Mouse (Mus musculus): ENCODE results near the gene Pus10.
"Not testable (repeated sequence)": the region's sequence is repeated elsewhere in the genome, so short reads cannot be mapped to it uniquely, and the experiment has no call there.

The Pus10 gene

DNA sequence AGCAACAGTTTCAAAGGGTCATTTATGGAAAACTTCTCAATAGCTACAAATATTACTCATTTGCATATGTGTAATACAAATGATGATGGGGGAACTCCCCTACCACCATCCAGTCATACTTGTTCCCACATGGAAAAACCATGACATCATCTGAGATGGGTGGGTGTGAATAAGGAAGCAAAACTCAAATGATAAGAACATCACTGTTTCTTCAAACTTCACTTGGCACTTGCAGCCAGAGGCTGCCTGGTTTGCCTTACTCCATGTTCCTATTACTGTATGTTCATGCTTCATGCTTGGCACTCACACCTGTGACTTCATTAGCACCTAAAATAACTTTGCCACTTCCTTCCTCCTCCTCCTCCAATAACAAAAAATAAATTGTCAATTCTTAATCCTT is 88.9 kb downstream of the Pus10 start:
- DNase-seq (ENCODE audit: extremely low read depth, low read depth) = no peak

DNA sequence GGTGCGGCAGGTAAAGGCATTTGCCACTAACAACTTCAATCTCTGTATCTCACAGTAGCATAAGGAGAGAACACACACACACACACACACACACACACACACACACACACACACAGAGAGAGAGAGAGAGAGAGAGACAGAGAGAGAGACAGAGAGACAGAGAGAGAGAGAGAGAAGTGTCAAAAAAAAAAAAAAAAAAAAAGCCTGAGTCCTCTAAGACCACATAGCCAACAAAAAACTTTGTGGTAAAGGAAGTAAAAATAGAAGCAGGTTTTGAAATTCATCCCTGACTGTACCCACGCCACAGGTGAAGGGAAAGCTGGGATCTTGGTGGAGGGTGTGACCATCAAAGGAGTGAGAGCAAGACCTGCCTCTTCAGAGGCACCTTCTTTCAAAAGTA is 92.7 kb downstream of the Pus10 start:
- DNase-seq (ENCODE audit: extremely low read depth, low read depth) = no peak

DNA sequence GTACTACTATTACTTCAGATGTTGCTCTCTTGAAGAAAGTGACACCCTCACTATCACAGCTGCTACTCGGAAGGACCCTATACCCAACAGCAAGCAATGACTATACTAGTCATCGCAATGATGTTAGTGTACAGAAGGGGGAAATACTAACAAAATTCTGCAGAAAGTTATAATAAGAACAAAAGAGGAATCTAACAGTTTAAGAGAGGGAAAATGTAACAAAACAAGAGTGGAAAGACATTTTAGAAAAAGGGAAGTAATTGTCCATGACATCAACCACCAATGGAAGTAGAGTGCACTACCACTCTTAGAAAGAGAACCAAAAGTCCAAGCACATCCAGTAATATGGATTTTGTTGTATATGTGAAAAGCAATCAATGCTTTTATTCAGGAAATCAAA is 97.2 kb downstream of the Pus10 start:
- DNase-seq (ENCODE audit: extremely low read depth, low read depth) = no peak

DNA sequence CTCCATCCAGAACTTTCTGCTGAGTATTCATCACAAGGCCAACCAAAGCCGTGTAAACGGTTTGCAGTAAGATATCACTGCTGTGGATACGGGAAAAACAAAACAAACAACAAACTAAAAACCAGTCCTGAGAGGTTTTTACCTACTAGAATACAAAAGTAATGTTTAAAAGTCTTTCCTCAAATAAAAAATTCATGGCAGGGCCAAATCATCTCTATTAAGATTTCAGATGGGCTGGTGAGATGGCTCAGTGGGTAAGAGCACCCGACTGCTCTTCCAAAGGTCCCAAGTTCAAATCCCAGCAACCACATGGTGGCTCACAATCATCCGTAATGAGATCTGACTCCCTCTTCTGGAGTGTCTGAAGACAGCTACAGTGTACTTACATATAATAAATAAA is 101.9 kb downstream of the Pus10 start:
- not testable (repeated sequence) for DNase-seq (ENCODE audit: extremely low read depth, low read depth)

DNA sequence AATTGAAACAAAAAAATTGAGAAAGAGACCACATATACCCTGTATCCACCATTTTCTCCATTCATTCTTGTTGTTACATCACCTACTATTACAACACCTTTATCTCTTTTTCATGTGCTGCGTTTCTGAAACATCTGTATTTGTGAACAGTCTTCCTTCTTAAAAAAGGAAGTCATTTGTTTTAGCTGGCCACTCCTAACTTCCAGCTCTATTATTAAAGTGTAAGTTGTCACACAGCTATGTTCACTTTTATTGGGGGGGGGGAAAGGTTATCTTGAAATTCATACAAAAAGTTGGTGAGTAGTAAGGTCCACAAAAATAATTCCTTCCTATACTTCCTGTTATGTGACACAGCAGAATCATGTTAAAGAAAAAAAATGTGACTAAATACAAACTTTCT is 102.5 kb downstream of the Pus10 start:
- DNase-seq (ENCODE audit: extremely low read depth, low read depth) = peak; percentile 46

DNA sequence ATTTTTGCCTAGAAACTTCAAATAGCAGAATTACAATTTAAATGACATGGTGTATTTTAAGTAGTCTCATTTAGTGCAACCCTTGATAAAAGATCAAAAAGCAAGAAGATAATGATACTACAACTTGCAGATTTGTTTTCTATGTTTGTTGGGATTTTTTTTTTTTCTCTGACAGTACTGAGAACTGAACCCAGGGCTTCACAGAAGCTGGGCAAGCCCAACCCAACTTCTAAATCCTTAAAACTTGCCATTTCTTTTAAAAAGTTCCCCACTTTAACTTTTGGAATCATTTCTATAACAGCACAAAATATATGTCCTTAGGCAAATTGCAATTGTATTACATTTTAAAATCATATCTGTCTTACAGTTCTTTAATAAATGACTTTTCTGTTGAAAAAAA is 103.6 kb downstream of the Pus10 start:
- no peak for DNase-seq (ENCODE audit: extremely low read depth, low read depth)

DNA sequence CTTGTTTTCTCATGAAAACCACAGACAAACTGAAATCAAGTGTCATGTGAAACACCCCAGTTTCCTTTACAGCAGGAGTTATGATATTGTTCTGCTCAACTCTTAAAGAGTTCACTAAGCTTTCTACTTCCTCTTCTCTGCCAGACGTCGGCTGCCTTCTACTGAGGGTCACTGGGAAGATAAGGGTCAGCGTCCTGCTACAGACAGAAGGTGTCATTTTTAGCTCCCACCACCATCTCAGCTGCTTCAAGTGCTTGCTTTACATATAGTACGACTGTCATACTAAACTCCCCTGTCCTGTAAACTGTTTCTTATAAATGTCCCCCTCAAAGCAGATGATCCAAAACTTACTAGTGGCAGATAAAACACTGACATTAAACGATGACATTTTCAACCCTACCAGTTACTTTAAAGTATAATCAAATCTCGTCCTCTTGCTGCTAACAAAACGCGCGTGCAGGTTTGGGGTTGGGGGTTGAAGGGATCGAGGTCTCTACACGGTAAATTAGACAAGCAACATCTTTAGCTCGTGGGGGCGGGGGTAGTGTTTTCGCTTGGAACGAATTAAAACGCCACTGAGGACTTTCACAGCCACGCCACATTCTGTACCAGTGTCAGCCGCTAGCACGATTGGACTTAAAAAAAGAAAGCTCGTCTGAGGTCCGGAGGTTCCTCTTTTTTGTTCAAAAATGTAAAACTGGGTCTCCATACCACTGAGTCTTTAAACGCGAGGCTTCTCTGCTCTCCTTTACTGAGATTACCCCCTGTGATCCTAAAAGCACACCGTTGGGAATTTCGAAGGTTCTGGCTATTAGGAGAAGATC is 104.4 kb downstream of the Pus10 start:
- peak; percentile 75 for DNase-seq (ENCODE audit: extremely low read depth, low read depth)

DNA sequence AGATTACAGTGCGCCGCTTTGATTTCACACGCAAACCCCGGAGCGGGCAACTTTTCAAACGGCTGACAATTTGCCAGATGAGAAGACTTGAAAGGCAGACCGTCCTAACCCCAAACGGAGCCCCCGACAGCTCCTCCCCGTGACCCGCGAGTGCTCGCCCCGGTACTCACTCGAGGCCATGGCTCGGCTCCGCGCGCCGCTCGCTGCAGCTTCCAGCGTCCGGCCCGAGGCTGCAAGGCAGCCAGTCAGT is 105.0 kb downstream of the Pus10 start:
- DNase-seq (ENCODE audit: extremely low read depth, low read depth) = no peak

DNA sequence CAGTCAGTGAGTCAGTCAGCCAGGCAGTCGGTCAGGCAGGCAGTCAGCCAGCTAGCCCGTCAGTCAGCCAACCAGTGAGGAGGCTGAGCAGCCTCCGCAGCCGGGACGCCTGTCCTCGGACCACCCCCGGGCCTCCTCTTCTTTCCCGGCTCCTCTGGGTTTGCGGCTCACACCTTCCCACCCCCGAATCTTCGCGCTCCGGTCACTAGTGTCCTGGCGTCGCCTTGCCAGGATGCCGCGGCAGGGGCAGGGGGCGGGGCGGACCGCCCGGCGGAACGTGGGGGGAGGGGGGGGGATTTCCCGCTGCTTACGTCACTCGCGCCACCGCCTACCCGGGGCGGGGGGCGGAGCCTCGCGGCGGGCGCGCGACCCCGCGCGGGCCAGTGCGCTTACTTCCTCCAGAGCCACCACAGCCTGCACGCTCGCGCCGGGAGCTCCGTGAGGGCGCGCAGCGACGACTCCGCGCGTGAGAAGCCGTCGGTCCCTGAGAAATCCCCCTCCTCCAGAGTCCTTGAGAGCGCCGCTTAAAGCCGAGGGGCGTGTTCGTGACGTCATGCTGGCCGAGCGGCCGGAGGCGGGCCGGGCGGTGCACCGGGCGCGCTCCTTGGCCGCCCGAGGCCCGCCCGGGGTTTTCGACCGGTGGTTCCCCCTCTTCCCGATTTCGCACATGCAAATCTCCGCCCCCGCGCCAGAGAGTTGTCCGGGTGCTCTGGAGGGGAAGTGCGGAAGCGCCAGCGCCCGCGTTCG is 105.5 kb downstream of the Pus10 start, which contains the start of gene Rel:
TSS of gene Rel (minus strand) at position 211 of the 747 bp plus-strand sequence.
- peak; percentile 60 for DNase-seq (ENCODE audit: extremely low read depth, low read depth)

DNA sequence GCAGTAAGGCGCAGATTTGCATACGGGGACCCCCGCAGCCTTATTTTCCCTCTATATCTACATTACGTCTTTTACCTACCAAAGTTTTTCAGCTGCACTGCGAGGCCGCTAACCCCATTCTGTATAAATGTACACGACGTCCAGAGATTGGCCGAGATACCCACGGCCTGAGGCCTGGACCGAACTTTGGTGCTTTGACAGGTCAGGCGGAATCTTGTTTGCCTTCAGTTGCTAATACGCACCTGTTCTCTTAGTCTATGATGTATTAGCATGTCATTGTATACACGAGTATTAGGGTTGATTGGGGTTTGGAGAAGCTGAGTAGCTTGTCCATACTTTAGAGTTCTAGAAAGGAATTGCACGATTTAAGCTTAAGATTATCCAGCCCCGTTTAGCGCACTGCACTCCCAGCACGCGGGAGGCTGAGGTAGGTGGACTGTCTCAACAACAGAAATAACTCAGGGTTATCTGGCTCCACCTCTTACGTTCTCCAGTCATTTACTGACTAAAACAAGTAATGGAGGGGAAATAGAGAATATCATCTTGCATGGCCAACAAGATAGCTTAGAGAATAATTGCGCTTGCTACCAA is 106.1 kb downstream of the Pus10 start:
- peak; percentile 26 for DNase-seq (ENCODE audit: extremely low read depth, low read depth)

DNA sequence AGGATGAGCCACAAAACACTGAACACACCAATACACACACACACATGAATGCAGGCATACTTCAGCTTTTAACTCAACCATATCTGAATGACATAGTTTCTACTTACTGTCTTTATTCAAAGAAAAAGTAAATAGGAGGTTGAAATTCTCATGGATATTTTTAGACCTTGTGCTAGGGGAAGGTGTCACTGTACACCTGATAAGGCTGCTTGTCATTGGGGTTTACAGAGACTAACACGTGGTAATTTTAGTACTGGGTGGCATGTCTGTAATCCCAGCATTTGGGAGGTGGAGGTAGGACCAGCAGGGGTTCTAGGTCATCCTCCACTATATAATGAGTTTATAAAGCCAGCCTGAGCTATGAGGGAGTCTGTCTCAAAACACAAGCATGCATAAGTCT is 107.0 kb downstream of the Pus10 start:
- no peak for DNase-seq (ENCODE audit: extremely low read depth, low read depth)

DNA sequence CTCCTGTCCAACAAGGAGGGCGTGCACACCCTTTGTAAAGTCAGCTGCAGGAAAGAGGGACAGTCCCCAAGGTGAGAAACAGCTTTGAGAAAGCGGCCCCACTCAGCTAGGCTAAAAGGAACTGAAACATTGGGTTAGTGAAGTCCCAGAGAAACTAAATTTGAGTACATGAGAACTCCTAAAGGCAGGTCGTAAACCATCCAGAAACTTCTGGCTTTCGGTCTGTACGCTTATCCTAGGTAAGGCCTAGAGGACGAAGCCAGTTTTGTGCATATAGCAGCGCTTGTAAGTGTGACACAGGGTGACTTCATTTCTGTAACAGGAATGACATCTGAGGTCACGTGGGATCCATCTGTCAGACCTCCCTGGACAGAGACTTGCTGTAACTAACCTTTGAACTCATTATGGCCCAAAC is 113.3 kb downstream of the Pus10 start:
- no peak for DNase-seq (ENCODE audit: extremely low read depth, low read depth)

DNA sequence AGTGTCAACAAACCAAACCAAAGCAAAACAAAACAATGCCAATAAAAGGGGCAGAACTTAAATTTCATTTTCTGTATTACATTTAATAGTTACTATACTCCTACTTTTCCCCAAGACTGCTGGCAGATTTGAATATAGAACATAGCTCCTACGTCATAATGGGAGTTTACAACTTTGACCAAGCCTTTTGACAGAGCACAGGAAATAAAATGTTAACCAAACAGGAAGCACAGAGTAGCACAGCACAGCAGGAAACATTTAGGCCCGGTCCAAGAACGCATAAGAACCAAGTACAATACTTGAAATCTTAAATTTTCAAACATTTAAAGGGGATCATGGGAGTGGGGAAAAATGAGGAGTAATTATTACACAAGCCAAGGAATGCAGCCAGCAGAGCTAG is 116.6 kb downstream of the Pus10 start:
- no peak for DNase-seq (ENCODE audit: extremely low read depth, low read depth)
